Mouse (Mus musculus): ENCODE measurements around the gene Dglucy. TPM values are rescaled to one million over a fixed set of nuclear protein-coding genes. Genes with fewer than 3 reads are reported as not detected.

Dglucy gene
- total and polyA plus RNA-seq, 3 experiments, result 0.09 to 0.27 TPM; not detected in 1

GRCm38 (mm10) chr12:100831629-100832325 is 52.9 kb downstream of the Dglucy start:
- Histone ChIP-seq H3K9me3 (replicated peaks) (no peaks in the 10 kb centered on the region), H3K4me1 (ENCODE audit: insufficient read depth, low read depth, low read length) (peaks cover 6% of the 10 kb centered on the region), H3K36me3 (replicated peaks) (no peaks in the 10 kb centered on the region), H3K27me3 (ENCODE audit: insufficient read depth, low read length) (peaks cover 34% of the 10 kb centered on the region), H3K4me3 (ENCODE audit: low read depth, low read length) (no peak overlapping the region)
- ATAC-seq (ENCODE audit: extremely low read depth, insufficient number of reproducible peaks, low FRiP score, poor library complexity, severe bottlenecking) (no peak), DNase-seq (ENCODE audit: low spot score) (no peak)
- TF ChIP-seq POLR2AphosphoS5 (IDR thresholded peaks at IDR 0.05; ENCODE audit: insufficient replicate concordance, low read depth, low read length), result no peak
- TF ChIP-seq TAL1 (conservative IDR thresholded peaks at IDR 0.05; ENCODE audit: low read depth, low read length), result no peak
- no peak for TF ChIP-seq GATA1 (IDR thresholded peaks at IDR 0.05; ENCODE audit: borderline replicate concordance, low read length)
- no peak for TF ChIP-seq CTCF (IDR thresholded peaks at IDR 0.05; ENCODE audit: low read depth, low read length)
- no peak for TF ChIP-seq GATA2 (IDR thresholded peaks at IDR 0.05; ENCODE audit: borderline replicate concordance, low read depth, low read length)

GRCm38 (mm10) chr12:100837208-100837607 is 58.4 kb downstream of the Dglucy start:
- H3K9me3 ChIP-seq (replicated peaks), result no peaks in the 10 kb centered on the region
- no peak overlapping the region for H3K4me3 ChIP-seq (ENCODE audit: low read depth, low read length)
- H3K27me3 ChIP-seq (ENCODE audit: insufficient read depth, low read length), result peaks cover 24% of the 10 kb centered on the region
- peaks cover 27% of the 10 kb centered on the region for H3K4me1 ChIP-seq (ENCODE audit: insufficient read depth, low read depth, low read length)
- ATAC-seq (ENCODE audit: extremely low read depth, insufficient number of reproducible peaks, low FRiP score, poor library complexity, severe bottlenecking), result no peak
- TF ChIP-seq CTCF (IDR thresholded peaks at IDR 0.05; ENCODE audit: low read depth, low read length), result no peak
- TF ChIP-seq TAL1 (conservative IDR thresholded peaks at IDR 0.05; ENCODE audit: low read depth, low read length), result no peak
- TF ChIP-seq POLR2AphosphoS5 (IDR thresholded peaks at IDR 0.05; ENCODE audit: insufficient replicate concordance, low read depth, low read length), result no peak
- TF ChIP-seq GATA2 (IDR thresholded peaks at IDR 0.05; ENCODE audit: borderline replicate concordance, low read depth, low read length), result no peak
- no peak for TF ChIP-seq GATA1 (IDR thresholded peaks at IDR 0.05; ENCODE audit: borderline replicate concordance, low read length)
- H3K36me3 ChIP-seq (replicated peaks), result no peaks in the 10 kb centered on the region
- no peak for DNase-seq (ENCODE audit: low spot score)

- Histone ChIP-seq H3K36me3 (replicated peaks) (no peaks in the 10 kb centered on the region), H3K4me1 (ENCODE audit: insufficient read depth, low read depth, low read length) (peaks cover 27% of the 10 kb centered on the region), H3K27me3 (ENCODE audit: insufficient read depth, low read length) (peaks cover 16% of the 10 kb centered on the region), H3K9me3 (replicated peaks) (no peaks in the 10 kb centered on the region), H3K4me3 (ENCODE audit: low read depth, low read length) (no peak overlapping the region)
- DNase-seq (ENCODE audit: low spot score) (no peak), ATAC-seq (ENCODE audit: extremely low read depth, insufficient number of reproducible peaks, low FRiP score, poor library complexity, severe bottlenecking) (0 out of 2 replicates have a peak, but pooled peaks have one; percentile 19)
- no peak for TF ChIP-seq CTCF (IDR thresholded peaks at IDR 0.05; ENCODE audit: low read depth, low read length)
- no peak for TF ChIP-seq POLR2AphosphoS5 (IDR thresholded peaks at IDR 0.05; ENCODE audit: insufficient replicate concordance, low read depth, low read length)
- TF ChIP-seq TAL1 (conservative IDR thresholded peaks at IDR 0.05; ENCODE audit: low read depth, low read length), result no peak
- TF ChIP-seq GATA2 (IDR thresholded peaks at IDR 0.05; ENCODE audit: borderline replicate concordance, low read depth, low read length), result no peak
- no peak for TF ChIP-seq GATA1 (IDR thresholded peaks at IDR 0.05; ENCODE audit: borderline replicate concordance, low read length)
These were observed 60.3 kb downstream of the Dglucy start for GRCm38 (mm10) chr12:100839079-100839600.

GRCm38 (mm10) chr12:100839926-100840325 is 61.1 kb downstream of the Dglucy start:
- Histone ChIP-seq H3K9me3 (replicated peaks) (no peaks in the 10 kb centered on the region), H3K27me3 (ENCODE audit: insufficient read depth, low read length) (peaks cover 18% of the 10 kb centered on the region), H3K36me3 (replicated peaks) (no peaks in the 10 kb centered on the region), H3K4me3 (ENCODE audit: low read depth, low read length) (no peak overlapping the region), H3K4me1 (ENCODE audit: insufficient read depth, low read depth, low read length) (peaks cover 27% of the 10 kb centered on the region)
- TF ChIP-seq GATA1 (IDR thresholded peaks at IDR 0.05; ENCODE audit: borderline replicate concordance, low read length) (no peak), POLR2AphosphoS5 (IDR thresholded peaks at IDR 0.05; ENCODE audit: insufficient replicate concordance, low read depth, low read length) (no peak)
- no peak for DNase-seq (ENCODE audit: low spot score)
- no peak for ATAC-seq (ENCODE audit: extremely low read depth, insufficient number of reproducible peaks, low FRiP score, poor library complexity, severe bottlenecking)

- Histone ChIP-seq H3K9me3 (replicated peaks) (no peaks in the 10 kb centered on the region), H3K4me3 (ENCODE audit: low read depth, low read length) (no peak overlapping the region), H3K27me3 (ENCODE audit: insufficient read depth, low read length) (peaks cover 14% of the 10 kb centered on the region), H3K4me1 (ENCODE audit: insufficient read depth, low read depth, low read length) (peaks cover 26% of the 10 kb centered on the region), H3K36me3 (replicated peaks) (no peaks in the 10 kb centered on the region)
- DNase-seq (ENCODE audit: low spot score) (peak; percentile 77), ATAC-seq (ENCODE audit: extremely low read depth, insufficient number of reproducible peaks, low FRiP score, poor library complexity, severe bottlenecking) (peak; percentile 47; the same call in 1 of the 2 replicates)
- TF ChIP-seq CTCF (IDR thresholded peaks at IDR 0.05; ENCODE audit: low read depth, low read length) (peak; percentile 94), POLR2AphosphoS5 (IDR thresholded peaks at IDR 0.05; ENCODE audit: insufficient replicate concordance, low read depth, low read length) (no peak)
These were observed 62.4 kb downstream of the Dglucy start for GRCm38 (mm10) chr12:100841211-100841792.

- Histone ChIP-seq H3K36me3 (replicated peaks) (no peaks in the 10 kb centered on the region), H3K9me3 (replicated peaks) (no peaks in the 10 kb centered on the region), H3K4me1 (ENCODE audit: insufficient read depth, low read depth, low read length) (peaks cover 24% of the 10 kb centered on the region), H3K4me3 (ENCODE audit: low read depth, low read length) (no peak overlapping the region), H3K27me3 (ENCODE audit: insufficient read depth, low read length) (peaks cover 16% of the 10 kb centered on the region)
- ATAC-seq (ENCODE audit: extremely low read depth, insufficient number of reproducible peaks, low FRiP score, poor library complexity, severe bottlenecking), result no peak
- no peak for DNase-seq (ENCODE audit: low spot score)
- TF ChIP-seq TAL1 (conservative IDR thresholded peaks at IDR 0.05; ENCODE audit: low read depth, low read length), result no peak
- no peak for TF ChIP-seq GATA2 (IDR thresholded peaks at IDR 0.05; ENCODE audit: borderline replicate concordance, low read depth, low read length)
- no peak for TF ChIP-seq GATA1 (IDR thresholded peaks at IDR 0.05; ENCODE audit: borderline replicate concordance, low read length)
- no peak for TF ChIP-seq POLR2AphosphoS5 (IDR thresholded peaks at IDR 0.05; ENCODE audit: insufficient replicate concordance, low read depth, low read length)
- no peak for TF ChIP-seq CTCF (IDR thresholded peaks at IDR 0.05; ENCODE audit: low read depth, low read length)
These were observed 64.3 kb downstream of the Dglucy start for GRCm38 (mm10) chr12:100843171-100843570.
